Mouse (Mus musculus): Measurements from ENCODE around the gene Ntn5.
"Not testable (repeated sequence)": the region's sequence is repeated elsewhere in the genome, so short reads cannot be mapped to it uniquely, and the experiment has no call there.

Gene Ntn5

DNA sequence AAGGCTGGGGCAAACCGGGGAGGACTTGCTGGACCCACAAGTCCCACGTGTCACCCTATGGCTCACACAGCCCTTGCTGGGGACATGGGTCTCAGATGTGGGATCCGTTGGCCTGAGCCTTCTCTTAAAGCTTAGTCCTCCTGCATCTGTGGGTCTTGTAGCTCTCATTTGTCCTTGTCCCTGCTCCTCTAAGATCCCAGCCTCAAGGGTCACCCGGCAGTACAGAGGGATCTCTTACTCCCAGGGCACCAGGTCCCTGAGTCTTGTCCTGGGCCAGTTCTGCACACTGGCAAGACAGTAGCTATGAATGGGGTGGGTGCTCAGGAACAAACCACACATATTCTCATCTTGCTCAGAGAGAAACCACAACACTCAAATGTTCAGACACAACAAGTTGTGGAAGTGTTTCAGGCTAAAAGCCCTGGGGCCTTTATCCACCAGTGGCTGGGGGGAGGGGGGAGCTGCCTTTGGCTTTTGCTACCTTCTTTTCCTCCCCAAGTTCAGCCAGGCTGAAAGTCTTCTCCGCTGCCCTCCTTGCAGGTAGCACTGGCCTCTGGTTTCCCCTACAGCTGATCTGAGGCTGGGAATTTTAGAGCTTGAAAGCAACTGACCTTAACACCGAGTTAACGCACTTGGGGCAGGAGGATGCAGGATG lies at the start of gene Ntn5:
Gene Ntn5 (plus strand): TSS at position 627 of the 655 bp plus-strand sequence.
- in situ Hi-C loops (cut with MboI; ENCODE audit: low sequenced_read_pairs), result loop anchor here (10.0 kb wide), 1 partner anchor 89 kb away; no protein-coding TSS in a partner anchor

DNA sequence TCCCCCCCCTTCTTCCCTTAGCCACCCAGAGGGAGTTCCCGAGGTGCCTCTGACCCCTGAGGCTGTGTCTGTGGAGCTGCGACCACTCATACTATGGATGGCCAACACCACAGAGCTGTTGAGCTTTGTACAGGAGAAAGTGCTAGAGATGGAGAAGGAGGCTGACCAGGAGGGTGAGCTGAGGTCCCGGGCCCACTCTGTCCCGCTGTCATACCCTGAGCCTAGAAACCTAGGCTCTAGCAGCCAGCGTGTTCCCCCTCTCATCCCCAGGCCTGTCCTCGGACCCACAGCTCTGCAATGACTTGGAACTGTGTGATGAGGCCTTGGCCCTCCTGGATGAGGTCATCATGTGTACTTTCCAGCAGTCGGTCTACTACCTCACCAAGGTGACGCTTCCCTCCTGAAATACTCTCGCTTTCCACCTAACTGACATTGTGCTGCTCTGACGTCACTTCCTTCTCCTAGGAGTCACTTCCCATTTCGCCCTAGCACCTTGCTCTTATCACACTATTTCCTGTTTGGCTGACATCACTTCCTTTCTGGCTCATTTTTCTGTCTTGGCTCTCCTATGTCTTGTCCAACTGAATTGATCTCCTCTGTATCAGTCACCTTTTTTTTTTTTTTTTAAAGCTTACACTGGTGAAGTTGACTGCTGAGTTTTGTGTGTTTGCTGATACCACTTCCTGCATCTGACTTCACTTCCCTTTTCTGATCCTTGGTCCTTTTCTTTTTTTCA lies 48.7 kb upstream of the Ntn5 start:
- in situ Hi-C loops (cut with MboI; ENCODE audit: low sequenced_read_pairs), result no loop called here

DNA sequence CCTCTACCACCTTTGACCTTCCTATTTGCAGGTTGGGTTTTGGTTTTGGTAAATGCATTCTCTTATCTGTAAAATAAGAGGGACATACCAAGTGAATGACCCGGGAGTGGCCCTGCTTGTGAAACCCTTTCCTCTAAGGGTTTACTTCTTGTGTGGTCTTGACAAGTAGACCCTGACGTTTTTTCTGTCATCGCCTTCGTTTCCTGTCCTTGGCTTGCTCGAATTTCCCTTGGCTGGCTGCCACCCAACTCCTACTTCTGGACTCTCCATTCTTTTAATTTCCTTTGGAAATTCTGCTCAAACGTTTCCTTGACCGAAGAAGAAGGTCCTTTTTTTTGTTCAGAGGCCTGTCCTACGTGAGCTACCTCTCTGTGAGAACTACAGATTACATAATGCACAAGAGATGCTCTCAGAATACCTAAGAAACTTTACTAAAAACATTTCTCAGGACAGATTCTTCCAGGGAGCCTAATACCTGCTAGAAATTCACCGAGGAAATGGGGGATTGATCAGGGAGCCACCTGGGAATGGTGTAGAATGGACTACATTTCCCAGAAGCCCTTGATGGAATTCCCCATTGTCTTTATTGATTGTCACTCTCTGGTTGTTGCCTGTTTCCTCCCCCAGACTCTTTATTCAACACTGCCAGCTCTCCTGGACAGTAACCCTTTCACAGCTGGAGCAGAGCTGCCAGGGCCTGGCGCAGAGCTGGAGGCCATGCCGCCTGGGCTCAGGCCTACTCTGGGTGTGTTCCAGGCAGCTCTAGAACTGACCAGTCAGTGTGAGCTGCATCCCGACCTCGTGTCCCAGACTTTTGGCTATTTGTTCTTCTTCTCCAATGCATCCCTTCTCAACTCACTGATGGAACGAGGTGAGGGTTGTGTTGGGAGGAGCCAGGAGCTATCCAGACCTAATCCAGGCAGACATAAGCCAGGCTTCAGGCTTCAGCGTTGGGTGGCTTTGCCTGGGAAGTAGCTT lies 47.8 kb upstream of the Ntn5 start:
- in situ Hi-C loops (cut with MboI; ENCODE audit: low sequenced_read_pairs), result no loop called here

DNA sequence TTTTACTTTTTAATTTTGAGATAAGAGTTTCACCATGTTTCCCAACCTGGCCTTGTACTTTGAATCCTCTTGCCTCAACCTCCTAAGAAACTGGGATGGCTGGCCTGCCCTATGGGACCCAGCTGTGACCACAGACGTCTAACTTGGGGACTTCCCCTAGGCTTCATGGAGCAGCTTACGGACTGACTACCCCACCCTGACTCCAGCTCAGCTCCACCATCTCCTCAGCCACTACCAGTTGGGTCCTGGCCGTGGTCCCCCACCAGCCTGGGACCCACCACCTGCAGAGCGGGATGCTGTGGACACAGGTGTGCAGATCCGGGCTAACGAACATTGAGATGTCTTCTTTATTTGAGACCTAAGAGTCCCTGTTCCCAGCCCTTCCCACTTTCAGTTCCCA lies 46.1 kb upstream of the Ntn5 start:
- in situ Hi-C loops (cut with MboI; ENCODE audit: low sequenced_read_pairs), result no loop called here

DNA sequence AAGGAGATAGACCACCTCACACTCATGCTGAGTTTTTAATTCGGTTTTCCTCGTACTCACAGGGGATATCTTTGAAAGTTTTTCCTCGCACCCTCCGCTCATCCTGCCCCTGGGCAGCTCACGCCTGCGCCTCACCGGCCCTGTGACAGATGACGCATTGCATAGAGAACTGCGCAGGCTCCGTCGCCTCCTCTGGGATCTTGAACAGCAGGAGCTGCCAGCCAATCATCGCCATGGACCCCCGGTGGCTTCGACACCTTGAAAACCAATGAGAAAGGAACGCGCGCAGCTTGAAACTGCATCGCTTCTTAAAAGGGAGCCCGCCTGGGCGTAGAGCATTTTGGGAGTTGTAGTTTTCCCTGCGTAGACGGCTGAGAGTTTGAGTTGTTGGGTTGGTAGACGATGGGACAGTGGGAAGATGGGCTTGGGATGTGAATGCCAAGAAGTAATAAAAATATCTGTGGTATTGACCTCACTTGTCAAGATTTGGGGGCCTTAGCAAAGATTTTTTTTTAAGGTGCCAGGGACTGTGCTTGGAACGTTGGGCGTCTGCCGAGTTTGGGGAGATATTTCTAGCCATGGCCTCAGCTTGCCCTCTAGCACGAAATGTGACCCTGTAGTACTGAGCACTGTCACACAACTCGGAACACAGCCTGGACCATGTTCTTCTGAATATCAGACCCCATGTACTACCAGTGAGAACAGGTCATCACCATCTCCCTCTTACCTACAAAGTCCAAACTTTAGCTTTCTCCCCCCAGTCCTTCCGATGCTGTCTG lies 45.0 kb upstream of the Ntn5 start:
- in situ Hi-C loops (cut with MboI; ENCODE audit: low sequenced_read_pairs), result no loop called here

DNA sequence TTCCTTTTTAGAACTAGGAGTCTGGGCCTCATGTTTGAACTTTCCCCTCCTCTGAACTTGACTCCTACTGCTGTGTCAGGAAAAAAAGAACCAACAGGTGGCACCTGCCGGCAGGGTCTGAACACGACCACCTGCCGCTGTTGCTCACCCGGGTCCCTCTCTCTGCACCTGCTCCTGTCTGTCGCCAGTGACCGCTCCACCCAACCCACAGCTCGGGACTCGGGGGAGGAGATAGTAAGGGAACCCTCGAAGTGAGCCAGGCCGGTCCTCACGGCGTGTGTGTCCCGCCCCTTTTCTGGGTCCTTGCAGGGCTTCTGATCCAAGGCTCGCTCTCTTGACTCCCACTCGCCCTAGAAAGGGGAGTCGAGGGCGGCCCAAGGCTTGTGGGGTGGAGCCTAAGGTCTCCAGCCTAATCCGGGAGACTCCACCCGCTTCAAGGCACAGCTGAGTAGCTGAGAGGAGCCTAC lies 44.2 kb upstream of the Ntn5 start, which contains the start of gene Mamstr:
Gene Mamstr (plus strand): TSS at position 417 of the 467 bp plus-strand sequence.
- in situ Hi-C loops (cut with MboI; ENCODE audit: low sequenced_read_pairs), result no loop called here

DNA sequence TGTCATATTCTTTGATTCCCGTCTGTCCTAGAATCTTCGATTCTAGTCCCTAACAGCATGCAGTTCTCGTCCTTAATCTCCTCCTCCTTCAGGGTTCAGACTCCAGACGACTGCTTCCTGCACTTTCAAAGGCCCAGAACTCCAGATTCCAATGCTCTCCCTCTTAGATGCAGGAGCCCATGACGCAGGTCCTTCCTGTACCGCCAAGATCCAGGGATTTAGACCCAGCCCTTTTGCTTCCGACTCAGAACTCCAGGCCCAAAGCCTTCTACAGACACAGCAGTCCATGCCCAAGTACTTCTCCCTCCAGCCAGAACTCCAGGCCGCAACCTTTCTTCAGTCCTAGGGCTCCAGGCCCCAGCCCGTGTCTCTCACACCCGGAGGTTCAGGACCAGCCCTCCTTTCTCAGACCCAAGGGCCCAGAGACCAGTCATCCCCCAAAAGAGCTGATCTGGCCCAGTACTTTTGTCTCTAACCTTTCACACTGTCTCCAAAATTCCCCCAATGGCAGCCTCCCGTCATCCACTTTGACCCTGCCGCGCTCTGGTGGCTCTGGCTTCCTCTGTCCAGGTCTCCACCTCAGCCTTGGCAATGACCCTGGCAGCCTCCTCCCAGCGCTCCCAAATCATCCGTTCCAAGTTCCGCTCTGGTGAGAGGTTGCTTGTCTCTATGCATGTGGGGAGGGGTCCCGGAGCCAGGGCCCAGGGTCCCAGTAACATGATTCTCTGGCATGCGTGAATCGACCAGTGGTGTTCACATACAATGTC lies 43.4 kb upstream of the Ntn5 start:
- in situ Hi-C loops (cut with MboI; ENCODE audit: low sequenced_read_pairs), result no loop called here

DNA sequence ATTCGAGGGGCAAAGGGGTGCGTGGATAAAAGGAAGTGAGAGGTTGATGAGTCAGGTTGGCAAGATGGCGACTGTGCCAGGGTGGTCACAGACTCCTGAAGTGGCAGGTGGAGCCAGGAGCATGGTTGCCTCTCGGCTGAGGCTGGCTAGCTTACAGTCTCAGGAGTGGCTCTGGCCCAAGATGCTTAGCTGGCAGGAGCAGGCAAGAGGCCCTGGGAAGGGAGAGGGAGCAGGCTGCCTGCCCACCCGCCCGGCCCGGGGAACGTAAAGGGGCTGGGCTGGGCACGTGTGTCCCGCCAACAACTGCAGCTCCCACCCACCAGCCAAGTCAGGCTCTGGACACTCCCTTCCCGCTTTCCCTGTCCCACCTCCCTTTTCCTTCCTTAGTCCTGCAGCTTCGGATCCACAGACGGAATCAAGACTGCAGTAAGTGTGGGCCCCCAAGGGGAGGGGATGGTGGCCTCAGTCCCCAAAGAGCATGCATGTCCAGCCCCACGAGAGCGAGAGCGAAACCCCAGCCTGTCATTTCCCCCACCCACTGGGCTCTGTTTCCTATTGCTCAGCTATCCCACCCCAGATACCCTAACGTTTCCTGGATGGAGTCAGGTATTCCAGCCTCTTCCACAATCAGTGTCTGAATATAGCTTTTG lies 42.3 kb upstream of the Ntn5 start:
- in situ Hi-C loops (cut with MboI; ENCODE audit: low sequenced_read_pairs), result no loop called here

DNA sequence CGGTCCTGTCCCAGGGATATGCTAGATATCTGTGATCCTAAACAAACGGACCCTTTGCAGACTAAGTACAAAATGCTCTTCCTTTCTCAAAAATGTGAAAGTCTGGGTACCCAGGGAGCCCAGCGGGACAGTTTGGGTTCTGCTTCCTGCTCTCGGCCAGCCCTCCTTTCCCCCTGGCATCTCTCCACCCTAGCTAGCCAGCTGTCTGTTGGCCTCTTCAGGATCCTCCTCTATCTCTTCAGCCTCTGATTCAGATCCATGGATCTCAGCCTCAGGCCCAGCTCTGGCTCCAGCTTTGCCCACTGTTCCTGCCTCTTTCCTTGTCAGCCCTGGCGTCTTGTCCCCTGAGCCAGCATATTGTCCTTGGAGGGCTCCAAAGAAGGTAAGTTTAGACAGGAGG lies 41.7 kb upstream of the Ntn5 start:
- in situ Hi-C loops (cut with MboI; ENCODE audit: low sequenced_read_pairs), result no loop called here

DNA sequence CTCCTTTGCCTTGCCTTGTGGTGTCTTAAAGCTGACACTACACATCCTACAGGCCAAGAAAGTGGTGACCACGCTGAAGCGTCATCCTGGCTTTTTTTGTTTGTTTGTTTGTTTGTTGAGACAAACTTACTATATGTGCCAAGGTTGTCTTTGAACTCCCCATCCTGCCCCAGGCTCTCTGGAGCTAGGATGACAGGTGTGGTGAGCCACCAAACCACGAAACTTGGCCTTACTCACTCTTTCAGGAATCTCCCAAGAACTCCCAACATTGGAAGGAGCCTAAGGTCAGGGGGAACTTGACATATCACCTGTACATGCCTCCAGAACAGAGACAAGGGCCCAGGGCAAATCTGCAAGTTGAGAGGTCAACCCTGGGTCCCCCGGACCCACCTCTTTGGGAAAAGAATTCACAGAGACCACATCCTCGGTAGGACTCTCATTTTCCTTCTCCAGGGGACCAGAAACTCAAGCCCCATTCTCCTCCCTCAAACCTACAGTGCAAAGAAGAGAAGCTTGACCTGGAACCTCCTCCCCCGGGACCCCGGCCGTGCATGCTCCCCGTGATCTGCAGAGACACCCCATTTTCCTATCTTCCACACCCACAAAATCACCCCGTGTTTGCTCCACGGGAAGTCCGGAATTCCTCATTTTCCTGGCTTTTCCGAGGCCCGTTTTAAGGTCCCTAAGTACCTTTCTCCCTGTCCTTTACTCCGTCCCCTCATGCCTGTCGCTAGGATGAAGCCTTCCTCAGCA lies 41.1 kb upstream of the Ntn5 start:
- in situ Hi-C loops (cut with MboI; ENCODE audit: low sequenced_read_pairs), result no loop called here

DNA sequence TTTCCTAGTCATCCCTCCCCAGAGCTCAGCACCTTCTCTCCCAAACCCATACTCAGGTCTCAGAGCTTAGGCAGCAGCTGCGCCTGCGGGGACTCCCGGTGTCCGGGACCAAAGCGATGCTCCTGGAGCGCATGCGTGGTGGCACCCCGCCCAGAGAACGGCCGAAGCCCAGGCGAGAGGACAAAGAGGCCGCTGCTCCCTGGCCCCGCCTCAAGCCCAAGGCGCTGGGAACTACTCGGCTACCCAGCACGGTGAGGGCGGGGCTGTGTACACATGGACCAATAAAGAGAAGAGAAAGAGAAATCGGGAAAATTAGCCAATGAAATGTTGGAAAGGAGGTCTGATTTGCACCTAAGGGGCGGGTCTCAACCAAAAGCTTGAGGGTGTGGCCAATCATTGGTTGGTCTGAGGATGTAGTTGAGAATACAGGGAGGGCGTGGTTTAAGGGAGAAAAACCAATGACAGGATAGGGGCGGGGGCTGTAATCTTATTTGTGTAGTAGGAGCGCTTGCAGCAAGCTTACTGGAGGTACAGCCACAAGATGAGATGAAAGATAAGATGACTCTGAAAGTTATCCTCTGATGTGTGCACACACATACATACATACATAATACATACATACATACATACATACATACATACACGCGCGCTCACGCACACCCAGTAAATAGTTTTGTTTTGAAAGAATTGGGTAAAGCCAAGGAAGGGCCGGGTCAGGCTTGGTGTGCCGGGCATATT lies 40.2 kb upstream of the Ntn5 start:
- in situ Hi-C loops (cut with MboI; ENCODE audit: low sequenced_read_pairs), result no loop called here

DNA sequence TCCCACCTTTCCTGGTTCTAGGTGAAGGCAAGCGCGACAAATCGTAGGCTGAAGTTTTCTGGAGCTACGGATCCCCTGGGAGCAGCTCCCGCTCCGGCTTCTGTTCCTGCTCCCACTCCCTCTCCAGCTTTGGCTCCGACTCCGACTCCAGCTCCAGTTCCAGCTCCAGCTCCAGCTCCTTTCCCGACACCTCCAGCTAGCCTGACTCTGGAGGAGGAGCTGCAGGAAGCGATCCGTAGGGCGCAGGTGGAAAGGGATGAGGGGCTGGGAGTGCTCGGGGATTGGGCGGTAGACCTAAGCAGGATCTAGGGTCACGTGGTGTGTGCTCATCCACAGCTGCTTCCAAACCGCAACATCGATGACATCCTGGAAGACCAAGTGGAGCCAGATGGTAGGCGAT lies 39.6 kb upstream of the Ntn5 start:
- in situ Hi-C loops (cut with MboI; ENCODE audit: low sequenced_read_pairs), result no loop called here

DNA sequence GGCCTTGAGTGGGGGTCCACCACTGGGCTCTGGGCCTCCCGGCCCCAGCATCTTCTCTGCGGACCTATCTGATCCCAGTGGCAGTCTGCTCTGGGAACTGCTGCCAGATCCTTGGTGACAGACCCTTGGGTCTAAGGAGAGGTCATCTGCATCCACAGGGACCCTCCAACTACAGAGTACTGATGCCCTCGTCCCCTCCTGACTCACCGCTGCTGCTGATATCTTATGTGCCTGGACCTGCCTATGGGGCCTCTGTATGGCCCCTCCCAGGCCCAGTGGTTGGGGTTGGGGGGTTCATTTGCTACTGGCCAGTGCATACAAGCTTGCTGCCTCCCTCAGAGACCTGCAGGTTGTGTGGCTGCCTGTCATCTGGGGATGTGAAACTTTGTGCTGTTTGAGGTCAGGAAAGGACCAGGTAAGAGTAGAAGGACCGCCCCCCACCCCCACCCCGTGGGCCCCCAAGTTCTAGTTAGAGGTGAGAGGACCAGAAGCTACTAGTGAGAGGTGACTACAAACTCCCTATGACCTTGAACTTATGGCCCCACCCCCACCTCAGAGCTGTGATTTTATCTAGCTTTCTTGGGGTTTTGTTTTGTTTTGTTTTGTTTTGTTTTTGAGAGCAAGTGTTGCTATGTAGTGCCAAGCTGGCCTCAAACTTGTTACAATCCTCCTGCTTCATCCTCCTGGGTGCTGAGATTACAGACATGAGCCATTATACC lies 38.8 kb upstream of the Ntn5 start:
- in situ Hi-C loops (cut with MboI; ENCODE audit: low sequenced_read_pairs), result no loop called here

DNA sequence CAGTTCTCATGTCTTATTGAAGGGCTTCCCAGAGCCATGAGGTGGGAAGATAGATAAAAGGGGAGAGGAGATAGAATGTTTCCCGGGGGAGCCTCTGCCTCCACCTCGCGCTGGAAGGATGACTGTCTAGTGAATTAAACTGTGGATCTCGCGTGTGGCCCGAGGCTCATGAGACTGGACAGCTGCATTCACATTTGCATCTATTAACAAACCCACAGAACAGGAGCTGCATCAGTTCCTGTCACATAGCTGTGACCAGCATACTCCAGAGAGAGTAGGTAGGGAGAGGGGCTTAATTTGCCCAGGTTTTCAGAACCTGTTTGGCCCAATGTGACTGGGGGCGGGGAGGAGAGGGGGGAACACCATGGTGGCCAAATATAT lies 38.2 kb upstream of the Ntn5 start:
- in situ Hi-C loops (cut with MboI; ENCODE audit: low sequenced_read_pairs), result no loop called here

DNA sequence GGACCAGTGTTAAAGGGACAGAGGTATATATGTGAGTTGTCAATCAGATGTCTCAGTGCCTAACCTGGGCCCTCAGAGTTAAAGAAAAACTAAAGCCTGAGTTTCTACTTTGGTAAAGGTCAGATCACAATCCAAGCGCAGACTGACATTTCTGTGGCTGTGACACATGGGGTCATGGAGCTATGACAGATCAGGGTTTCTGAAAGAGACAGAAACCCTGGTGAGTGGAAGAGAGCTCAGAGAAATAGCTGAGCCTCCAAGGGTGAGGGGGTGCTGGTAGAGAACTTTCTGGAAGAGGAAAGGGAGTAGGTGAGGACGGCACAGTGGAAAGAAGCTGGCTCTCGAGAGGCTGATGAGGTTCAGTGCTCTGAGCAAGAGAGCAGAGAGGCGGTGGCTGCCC lies 37.2 kb upstream of the Ntn5 start:
- in situ Hi-C loops (cut with MboI; ENCODE audit: low sequenced_read_pairs), result no loop called here

DNA sequence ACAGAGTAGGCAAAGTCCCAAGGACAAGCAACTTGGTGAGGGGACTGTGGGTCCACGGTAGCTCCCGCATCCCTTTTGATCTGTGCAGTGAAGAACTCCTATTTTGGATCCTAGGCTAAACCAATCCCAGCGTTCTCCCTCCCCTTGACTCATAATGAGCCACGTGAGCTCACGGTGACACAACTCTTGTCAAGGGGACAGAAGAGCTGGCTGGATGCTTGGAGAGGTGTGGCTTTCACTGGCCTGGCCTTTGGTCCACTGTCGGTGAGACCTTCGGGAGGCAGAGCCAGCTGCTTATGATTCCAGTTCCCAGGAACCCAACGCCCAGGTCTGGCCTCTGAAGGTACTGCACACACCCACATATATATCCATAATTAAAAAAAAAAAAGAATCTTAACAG lies 34.5 kb upstream of the Ntn5 start:
- in situ Hi-C loops (cut with MboI; ENCODE audit: low sequenced_read_pairs), result no loop called here

DNA sequence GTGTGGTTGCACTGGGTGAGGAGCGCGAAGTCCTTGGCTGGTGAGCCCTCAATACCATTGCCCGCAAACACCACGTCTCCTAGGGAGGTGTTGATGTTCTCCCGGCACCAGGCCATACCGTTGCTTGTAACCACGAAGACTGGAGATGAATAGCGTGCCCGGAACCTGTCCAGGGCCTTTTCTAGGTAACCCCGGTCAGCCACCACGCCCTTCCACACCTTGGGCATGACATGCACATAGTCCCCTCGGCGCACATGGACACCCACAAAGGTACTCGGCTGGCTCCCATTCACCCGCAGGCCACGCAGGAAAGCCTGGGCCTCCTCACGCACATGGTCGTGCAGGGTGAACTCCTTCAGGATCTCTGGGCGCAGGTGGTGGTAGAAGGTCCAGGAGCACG lies 33.3 kb upstream of the Ntn5 start:
- in situ Hi-C loops (cut with MboI; ENCODE audit: low sequenced_read_pairs), result not testable (repeated sequence)

Measured in CH12F3 (cell line).